8 mouse cellular contexts compared by ENCODE assay signal in genomic region chr5:74092481-74092832, GRCm38 (mm10). TPM values are rescaled to one million over a fixed set of nuclear protein-coding genes. Genes with fewer than 3 reads are reported as not detected.
A peak's percentile ranks its signal among the peaks of the same experiment; 100 is the strongest.
DNase-seq lines count a peak whose midpoint lies in the region; ATAC-seq and TF ChIP-seq lines count a peak whose summit lies in the region.

No protein-coding gene starts in this region.

- no peak for DNase-seq in cerebellum, adult 2 months
- DNase-seq in cerebellum, postnatal 36 days, result no peak
- DNase-seq in testis, postnatal 14 days (ENCODE audit: low spot score), result no peak
- no peak for DNase-seq in layer of hippocampus, postnatal 14 days (ENCODE audit: low spot score in 2 of 2)

- 37% methylated on average over 4 of the region's 4 CpGs for WGBS in cerebellum, adult 2 months
- 40% methylated on average over 4 of the region's 4 CpGs for WGBS in liver, embryonic 12.5 days (ENCODE audit: insufficient replicate concordance)
- WGBS in stomach, embryonic 16.5 days, result 46% methylated on average over 4 of the region's 4 CpGs

- H3K4me1 ChIP-seq in cerebellum, adult 2 months (ENCODE audit: control insufficient read depth, insufficient read depth, low read length), result no peaks in the 10 kb centered on the region
- no peaks in the 10 kb centered on the region; the same call in 1 of the 2 replicates for H3K4me1 ChIP-seq in testis, adult 2 months (ENCODE audit: control insufficient read depth, insufficient read depth, low read length)
- peaks cover 25% of the 10 kb centered on the region for H3K4me1 ChIP-seq in liver, embryonic 12.5 days
- peaks cover 7% of the 10 kb centered on the region for H3K4me1 ChIP-seq in stomach, embryonic 16.5 days (ENCODE audit: control insufficient read depth, insufficient read depth, low read length)

- no peak for TF ChIP-seq CTCF in cerebellum, adult 2 months (IDR thresholded peaks at IDR 0.05; ENCODE audit: borderline replicate concordance, insufficient read depth, low read depth, low read length)
- no peak for TF ChIP-seq CTCF in testis, adult 2 months (IDR thresholded peaks at IDR 0.05; ENCODE audit: control insufficient read depth, insufficient read depth, insufficient replicate concordance, low read depth, low read length)

- no peaks in the 10 kb centered on the region for H3K27me3 ChIP-seq in cerebellum, adult 2 months (ENCODE audit: control insufficient read depth, insufficient read depth, low read length)
- H3K27me3 ChIP-seq in testis, adult 2 months (ENCODE audit: control insufficient read depth, insufficient read depth, low read length), result no peaks in the 10 kb centered on the region
- H3K27me3 ChIP-seq in liver, embryonic 12.5 days (replicated peaks), result no peaks in the 10 kb centered on the region
- no peaks in the 10 kb centered on the region for H3K27me3 ChIP-seq in stomach, embryonic 16.5 days (ENCODE audit: control insufficient read depth, insufficient read depth, low read length)

- H3K36me3 ChIP-seq in testis, adult 2 months (ENCODE audit: control insufficient read depth, insufficient read depth, low read length), result no peaks in the 10 kb centered on the region
- H3K36me3 ChIP-seq in liver, embryonic 12.5 days, result peaks cover 27% of the 10 kb centered on the region
- H3K36me3 ChIP-seq in stomach, embryonic 16.5 days (ENCODE audit: control insufficient read depth, insufficient read depth, low read length), result no peaks in the 10 kb centered on the region; the same call in 1 of the 2 replicates

- H3K9me3 ChIP-seq in liver, embryonic 12.5 days (replicated peaks), result no peaks in the 10 kb centered on the region
- no peaks in the 10 kb centered on the region for H3K9me3 ChIP-seq in stomach, embryonic 16.5 days (replicated peaks; ENCODE audit: control insufficient read depth, low read length)

- peak overlapping the region; percentile 43 for H3K4me3 ChIP-seq in cerebellum, adult 2 months (replicated peaks; ENCODE audit: insufficient read depth, low read depth, low read length)
- H3K4me3 ChIP-seq in testis, adult 2 months (ENCODE audit: control insufficient read depth, low read depth, low read length), result peak overlapping the region; percentile 87
- peak overlapping the region; percentile 86 for H3K4me3 ChIP-seq in liver, embryonic 12.5 days
- H3K4me3 ChIP-seq in stomach, embryonic 16.5 days (replicated peaks; ENCODE audit: low read length), result peak overlapping the region; percentile 38

- no peak overlapping the region; the same call in 1 of the 2 replicates for H3K27ac ChIP-seq in cerebellum, adult 2 months (ENCODE audit: insufficient read depth, low read length)
- H3K27ac ChIP-seq in testis, adult 2 months (ENCODE audit: control insufficient read depth, insufficient read depth, low read depth, low read length), result peak overlapping the region; percentile 93
- H3K27ac ChIP-seq in liver, embryonic 12.5 days, result peak overlapping the region; percentile 61
- H3K27ac ChIP-seq in stomach, embryonic 16.5 days (ENCODE audit: low read length), result peak overlapping the region; percentile 36; the same call in 1 of the 2 replicates

- peak; percentile 25 for ATAC-seq in liver, embryonic 12.5 days
- ATAC-seq in stomach, embryonic 16.5 days (ENCODE audit: insufficient read depth, low FRiP score), result no peak
- no peak for ATAC-seq in monocyte, adult 5-6 weeks (replicated peaks; ENCODE audit: insufficient number of reproducible peaks, low FRiP score, low TSS enrichment, poor library complexity, severe bottlenecking)

- TF ChIP-seq POLR2A in cerebellum, adult 2 months (IDR thresholded peaks at IDR 0.05; ENCODE audit: borderline replicate concordance, insufficient read depth, low read length), result no peak
- no peak for TF ChIP-seq POLR2A in testis, adult 2 months (IDR thresholded peaks at IDR 0.05; ENCODE audit: control insufficient read depth, low read depth, low read length)

- H3K4me2 ChIP-seq in liver, embryonic 12.5 days, result peak overlapping the region; percentile 86
- H3K4me2 ChIP-seq in stomach, embryonic 16.5 days (ENCODE audit: low read depth, low read length), result peak overlapping the region; percentile 53

- H3K9ac ChIP-seq in liver, embryonic 12.5 days, result peak overlapping the region; percentile 58
- H3K9ac ChIP-seq in stomach, embryonic 16.5 days (ENCODE audit: low read length), result peak overlapping the region; percentile 59

RNA-seq across cellular contexts. Expression of gene Usp46, which starts 24.2 kb away (rescaled TPM):
- 61.4 and 66.2 TPM in 2 replicates for polyA plus RNA-seq in cerebellum, adult 2 months (2012; rRNA removed)
- 20.4 and 24.7 TPM in 2 replicates for polyA plus RNA-seq in testis, adult 2 months (2012; rRNA removed)
- polyA plus RNA-seq in liver, embryonic 12.5 days (2016; fragmentation: Nextera tagmentation; extraction: Ambion mirVana), result 29.5 and 31.8 TPM in 2 replicates
- 32.1 and 32.3 TPM in 2 replicates for polyA plus RNA-seq in stomach, embryonic 16.5 days (2015; fragmentation: Nextera tagmentation; extraction: Ambion mirVana)
- 100 to 1,000 TPM; 125 to 130 TPM for total RNA-seq in layer of hippocampus, postnatal 14 days (2021)
- total RNA-seq in monocyte, adult 5-6 weeks (2017), result 1.8 to 10.5 TPM (median 5.8 TPM) in 3 replicates
